Mouse (Mus musculus) kidney, postnatal 0 days (tissue): ENCODE measurements around the gene Limk1. TPM values are rescaled to one million over a fixed set of nuclear protein-coding genes. Genes with fewer than 3 reads are reported as not detected.

Source experiments
- ATAC-seq: fragments of 200-750 bp; cut with Nextera tagmentation; replicated peaks from 2 replicates; pipeline ENCODE4 v1.8.0; 2017; ENCODE audit warnings: low read depth, moderate number of reproducible peaks, moderate TSS enrichment, moderate library complexity; ENCODE audit not compliant: low FRiP score
- DNase-seq: peaks from one replicate; pipeline ENCODE4 v3.0.0-alpha.2; 2016; ENCODE audit warnings: low spot score
- H3K27ac ChIP-seq: fragments of 300-500 bp; sonication (generic); 2 replicates; pipeline ENCODE4 v1.5.1; 2014; ENCODE audit warnings: mild to moderate bottlenecking
- H3K27me3 ChIP-seq: fragments of 300-500 bp; sonication (generic); 2 replicates; pipeline ENCODE4 v1.6.1; 2014; ENCODE audit warnings: low read length, mixed read lengths; ENCODE audit not compliant: insufficient read depth
- H3K36me3 ChIP-seq: fragments of 300-500 bp; sonication (generic); 2 replicates; pipeline ENCODE4 v1.6.1; 2014; ENCODE audit warnings: low read length, mixed read lengths; ENCODE audit not compliant: insufficient read depth
- H3K4me1 ChIP-seq: fragments of 300-500 bp; sonication (generic); replicated peaks from 2 replicates; pipeline ENCODE4 v1.6.1; 2014; ENCODE audit warnings: antibody characterized with exemption, low read length, mixed read lengths; ENCODE audit not compliant: insufficient read depth
- H3K4me2 ChIP-seq: fragments of 300-500 bp; sonication (generic); 2 replicates; pipeline ENCODE4 v1.6.1; 2014; ENCODE audit warnings: mild to moderate bottlenecking, low read length, moderate library complexity, mixed read lengths
- H3K4me3 ChIP-seq: fragments of 300-500 bp; sonication (generic); replicated peaks from 2 replicates; pipeline ENCODE4 v1.5.1; 2014; ENCODE audit warnings: low read depth, low read length
- H3K9ac ChIP-seq: fragments of 300-500 bp; sonication (generic); 2 replicates; pipeline ENCODE4 v1.6.1; 2014; ENCODE audit warnings: low read depth, low read length
- H3K9me3 ChIP-seq: fragments of 300-500 bp; sonication (generic); replicated peaks from 2 replicates; pipeline ENCODE4 v1.6.1; 2016; ENCODE audit warnings: low read length, inconsistent platforms, mixed read lengths
- CTCF ChIP-seq: IDR thresholded peaks from 2 replicates; pipeline ENCODE4 v1.5.1; 2016; ENCODE audit warnings: antibody characterized with exemption, low read depth, mild to moderate bottlenecking, moderate library complexity
- WGBS: fragments of 180-500 bp; shearing (Covaris S2); extraction: QIAGEN DNeasy Blood & Tissue Kit; methylation state at CpG from one replicate; pipeline ENCODE4 v1.1.7; 2014; 5-methylcytosine and 5-hydroxymethylcytosine counted together
- polyA plus RNA-seq: library from polyadenylated mRNA; unstranded; fragments of >200 nt; fragmentation: Nextera tagmentation; extraction: Ambion mirVana; gene quantifications from 2 replicates; pipeline ENCODE4 v1.2.1, GENCODE M21; 2015

Limk1 gene
- 3.4 and 3.6 TPM in 2 replicates for polyA plus RNA-seq

DNA sequence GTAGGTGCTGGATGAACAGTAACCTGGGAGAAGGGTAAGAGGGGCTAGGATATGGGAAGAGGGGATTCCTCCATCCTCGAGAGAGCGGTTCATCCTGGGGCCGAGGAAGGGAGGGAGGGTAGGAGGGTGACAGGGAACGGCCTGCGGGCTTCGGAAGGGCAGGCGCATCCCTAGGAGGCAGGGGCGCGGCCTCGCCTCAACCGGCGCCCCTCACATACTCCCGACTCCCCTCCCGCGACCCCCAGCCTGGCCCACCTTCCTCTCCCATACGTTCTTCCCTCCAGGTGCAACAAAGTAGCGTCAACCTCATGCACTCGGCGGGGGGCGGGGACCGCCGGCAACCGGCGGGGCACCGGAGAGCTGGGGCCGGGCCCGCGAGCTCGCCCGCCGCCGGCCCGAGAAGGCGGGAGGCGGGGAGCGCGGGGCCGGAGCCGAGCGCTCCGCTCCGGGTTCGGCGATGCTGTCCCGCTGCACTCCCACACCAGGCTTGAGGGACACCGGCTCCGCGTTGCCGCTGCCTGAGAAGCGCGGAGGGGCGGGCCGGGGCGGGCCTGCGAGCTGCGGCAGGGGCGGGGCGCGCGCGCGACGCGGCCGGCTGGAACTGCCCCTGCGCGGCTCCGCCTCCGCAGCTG lies at the start of gene Limk1:
Limk1 (minus strand) TSS at position 513 of the 632 bp plus-strand sequence.
- no peaks in the 10 kb centered on the region for H3K9me3 ChIP-seq
- peak within 1 kb of the TSS; percentile 72 for H3K9ac ChIP-seq
- ATAC-seq (peak; percentile 11), DNase-seq (no peak)
- peak within 1 kb of the TSS; percentile 74 for H3K4me3 ChIP-seq
- H3K27ac ChIP-seq = peak within 1 kb of the TSS; percentile 38; the same call in 1 of the 2 replicates
- WGBS = under 1% methylated on average over 47 of the region's 69 CpGs
- TF ChIP-seq CTCF = no peak
- no peaks in the 10 kb centered on the region for H3K36me3 ChIP-seq
- peak within 1 kb of the TSS; percentile 95 for H3K4me2 ChIP-seq
- no peaks in the 10 kb centered on the region for H3K27me3 ChIP-seq
- 0 out of 2 replicates have a peak, but pooled peaks cover 6% of the 10 kb centered on the region for H3K4me1 ChIP-seq

DNA sequence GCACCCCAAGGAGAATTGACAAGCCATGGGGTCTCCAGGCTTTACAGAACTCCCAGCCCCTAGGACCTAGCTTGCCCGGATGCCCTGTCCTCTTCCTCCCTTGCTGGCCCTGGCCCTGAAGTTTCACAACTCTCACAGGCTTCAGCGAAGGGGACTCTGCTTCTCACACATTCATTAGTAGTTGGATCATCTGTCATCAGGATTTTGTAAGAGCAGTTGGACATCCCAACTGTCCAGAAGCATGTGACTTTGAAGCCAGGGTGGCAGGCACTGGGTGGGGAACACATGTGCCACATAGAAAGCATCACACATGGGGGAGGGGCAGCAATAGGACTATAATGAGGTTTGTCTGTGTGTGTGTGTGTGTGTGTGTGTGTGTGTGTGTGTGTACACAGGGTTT lies 46.5 kb upstream of the Limk1 start:
- Histone ChIP-seq H3K4me3 (no peak overlapping the region), H3K36me3 (no peaks in the 10 kb centered on the region), H3K9me3 (no peaks in the 10 kb centered on the region), H3K9ac (no peak overlapping the region), H3K27me3 (no peaks in the 10 kb centered on the region), H3K27ac (no peak overlapping the region), H3K4me2 (no peak overlapping the region), H3K4me1 (no peaks in the 10 kb centered on the region)
- ATAC-seq = no peak
- WGBS = 78% methylated on average over 2 of the region's 2 CpGs
- TF ChIP-seq CTCF = no peak
- DNase-seq = no peak

DNA sequence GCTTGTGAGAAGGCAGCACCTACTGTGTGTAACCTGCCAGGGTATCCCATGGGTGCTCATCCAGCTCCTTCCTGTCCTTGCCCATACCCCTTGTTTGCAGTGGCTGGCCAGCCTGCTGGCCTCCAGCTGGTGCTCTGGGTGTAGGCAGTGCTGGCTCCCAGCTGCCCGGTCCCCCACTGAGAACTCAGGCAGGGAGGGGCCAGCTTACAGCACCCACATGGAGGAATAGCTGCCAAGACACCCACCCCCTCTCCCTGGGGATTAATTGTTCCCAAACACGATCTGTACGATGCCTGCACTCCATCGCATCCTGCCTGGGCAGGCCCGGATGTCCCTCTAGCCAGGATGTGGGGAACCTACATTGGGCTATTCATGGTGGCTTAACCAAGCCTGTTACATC lies 45.7 kb upstream of the Limk1 start:
- ATAC-seq (no peak), DNase-seq (no peak)
- Histone ChIP-seq H3K27me3 (no peaks in the 10 kb centered on the region), H3K4me3 (no peak overlapping the region), H3K9me3 (no peaks in the 10 kb centered on the region), H3K4me2 (no peak overlapping the region), H3K4me1 (no peaks in the 10 kb centered on the region), H3K36me3 (no peaks in the 10 kb centered on the region), H3K27ac (no peak overlapping the region), H3K9ac (no peak overlapping the region)
- TF ChIP-seq CTCF = no peak
- WGBS = 73% methylated on average over 5 of the region's 5 CpGs

DNA sequence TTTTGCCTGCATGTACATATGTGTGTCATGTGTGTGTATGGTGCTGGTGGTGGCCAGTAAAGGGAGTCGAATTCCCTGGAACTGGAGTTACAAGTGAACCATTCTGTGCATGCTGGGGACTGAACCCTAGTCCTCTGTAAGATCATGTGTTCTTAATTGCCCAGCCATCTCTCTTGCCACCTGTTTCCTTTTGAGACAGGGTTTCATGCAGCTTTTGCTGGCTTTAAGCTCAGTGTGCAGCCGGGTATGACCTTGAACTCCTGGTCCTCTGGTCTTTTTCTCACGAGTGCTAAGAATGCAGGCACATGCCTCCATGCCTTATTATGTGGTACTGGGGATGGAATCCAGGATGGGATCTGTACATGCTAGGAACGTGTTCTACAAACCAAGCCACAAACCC lies 44.8 kb upstream of the Limk1 start:
- Histone ChIP-seq H3K36me3 (no peaks in the 10 kb centered on the region), H3K9ac (no peak overlapping the region), H3K27ac (no peak overlapping the region), H3K4me2 (no peak overlapping the region), H3K27me3 (no peaks in the 10 kb centered on the region), H3K4me1 (no peaks in the 10 kb centered on the region), H3K9me3 (no peaks in the 10 kb centered on the region), H3K4me3 (no peak overlapping the region)
- TF ChIP-seq CTCF = no peak
- no peak for DNase-seq
- no peak for ATAC-seq
- WGBS = 67% methylated on average over 4 of the region's 4 CpGs

DNA sequence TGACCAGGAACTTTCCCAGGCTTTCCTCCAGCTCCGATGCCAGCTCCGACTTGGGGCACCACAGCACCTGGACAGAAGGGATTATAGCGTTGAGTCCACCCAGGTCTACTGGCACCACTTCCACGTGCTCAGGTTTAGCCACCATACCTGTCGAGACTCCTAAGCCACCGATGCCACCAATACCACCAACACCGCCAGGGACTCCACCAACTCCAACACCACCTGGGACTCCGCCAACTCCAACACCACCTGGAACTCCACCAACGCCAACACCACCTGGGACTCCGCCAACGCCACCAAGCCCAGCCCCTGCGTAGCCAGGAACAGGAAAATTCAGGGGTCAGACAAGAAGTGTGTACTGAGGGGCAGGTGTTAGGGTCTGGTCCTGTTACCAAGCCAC lies 40.7 kb upstream of the Limk1 start:
- no peak overlapping the region for H3K27ac ChIP-seq
- no peaks in the 10 kb centered on the region for H3K9me3 ChIP-seq
- H3K4me2 ChIP-seq = no peak overlapping the region
- H3K9ac ChIP-seq = no peak overlapping the region
- no peak for DNase-seq
- no peaks in the 10 kb centered on the region for H3K27me3 ChIP-seq
- no peak overlapping the region for H3K4me3 ChIP-seq
- no peak for TF ChIP-seq CTCF
- H3K4me1 ChIP-seq = no peaks in the 10 kb centered on the region
- H3K36me3 ChIP-seq = no peaks in the 10 kb centered on the region
- 93% methylated on average over 12 of the region's 12 CpGs for WGBS
- no peak for ATAC-seq

DNA sequence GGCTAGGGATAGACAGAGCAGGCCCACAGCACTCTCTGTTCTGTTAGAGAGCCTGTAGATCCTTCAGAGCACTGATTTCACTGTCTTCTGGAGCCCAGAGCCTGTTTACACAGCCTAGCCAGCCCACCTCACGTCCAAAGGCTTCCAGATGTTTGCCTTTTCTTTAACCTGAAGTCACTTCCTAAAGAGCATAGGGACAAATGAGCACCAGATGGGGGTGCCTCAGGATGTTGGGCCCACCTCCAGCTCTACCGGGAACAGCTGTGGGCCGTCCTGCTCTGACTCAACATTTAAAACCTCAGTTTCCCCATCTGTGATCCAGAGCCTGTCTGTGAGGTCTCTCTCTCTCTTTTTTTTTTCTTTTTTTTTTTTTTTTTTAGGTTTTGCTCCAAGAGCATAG lies 40.1 kb upstream of the Limk1 start:
- Histone ChIP-seq H3K27me3 (no peaks in the 10 kb centered on the region), H3K9me3 (no peaks in the 10 kb centered on the region), H3K27ac (no peak overlapping the region), H3K4me1 (no peaks in the 10 kb centered on the region), H3K4me2 (no peak overlapping the region), H3K4me3 (no peak overlapping the region), H3K9ac (no peak overlapping the region), H3K36me3 (no peaks in the 10 kb centered on the region)
- no peak for ATAC-seq
- WGBS = 69% methylated on average over 3 of the region's 3 CpGs
- no peak for TF ChIP-seq CTCF
- no peak for DNase-seq
